Mouse (Mus musculus) c-Kit-positive CD71-negative TER-119-negative erythroid progenitor cells, embryonic 14.5 days (primary cell): ENCODE results near the gene Vapb.
"Not testable (repeated sequence)": the region's sequence is repeated elsewhere in the genome, so short reads cannot be mapped to it uniquely, and the experiment has no call there.

Source experiments
- DNase-seq: peaks from one replicate; pipeline ENCODE4 v3.0.0-alpha.2; 2013; ENCODE audit warnings: low read depth

Gene Vapb

GRCm38 (mm10) chr2:173737222-173737989, at the start of gene Vapb:
Gene Vapb, plus strand, starts transcription at chr2:173737511.
- DNase-seq = peak; percentile 94

- DNase-seq = no peak
These were observed 47.5 kb upstream of the Vapb start for GRCm38 (mm10) chr2:173689835-173690234.

GRCm38 (mm10) chr2:173691748-173692147, 45.6 kb upstream of the Vapb start:
- DNase-seq = no peak

- DNase-seq = no peak
These were observed 44.6 kb upstream of the Vapb start for GRCm38 (mm10) chr2:173692693-173693092.

GRCm38 (mm10) chr2:173698850-173699249, 38.5 kb upstream of the Vapb start:
- DNase-seq = no peak

GRCm38 (mm10) chr2:173702096-173702866, 35.0 kb upstream of the Vapb start:
- DNase-seq = no peak

DNA sequence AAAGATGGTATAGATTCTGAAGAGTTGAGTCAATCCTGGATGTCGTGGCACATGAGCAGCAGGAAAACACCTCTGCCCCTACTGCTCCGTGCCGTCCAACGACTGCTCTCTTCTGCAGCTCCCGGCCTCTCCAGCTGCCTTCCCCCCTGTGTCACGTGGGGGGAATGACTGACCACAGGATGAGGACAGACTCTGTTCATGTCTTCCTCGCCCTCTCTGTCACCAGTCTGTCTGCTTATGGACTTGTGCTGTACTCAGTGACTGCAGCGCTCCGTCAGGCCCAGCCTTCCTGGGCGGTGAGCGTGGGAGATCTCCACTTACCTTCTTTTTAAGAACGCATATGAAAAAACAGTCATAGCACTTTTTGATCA, 34.5 kb upstream of the Vapb start:
- DNase-seq = no peak

DNA sequence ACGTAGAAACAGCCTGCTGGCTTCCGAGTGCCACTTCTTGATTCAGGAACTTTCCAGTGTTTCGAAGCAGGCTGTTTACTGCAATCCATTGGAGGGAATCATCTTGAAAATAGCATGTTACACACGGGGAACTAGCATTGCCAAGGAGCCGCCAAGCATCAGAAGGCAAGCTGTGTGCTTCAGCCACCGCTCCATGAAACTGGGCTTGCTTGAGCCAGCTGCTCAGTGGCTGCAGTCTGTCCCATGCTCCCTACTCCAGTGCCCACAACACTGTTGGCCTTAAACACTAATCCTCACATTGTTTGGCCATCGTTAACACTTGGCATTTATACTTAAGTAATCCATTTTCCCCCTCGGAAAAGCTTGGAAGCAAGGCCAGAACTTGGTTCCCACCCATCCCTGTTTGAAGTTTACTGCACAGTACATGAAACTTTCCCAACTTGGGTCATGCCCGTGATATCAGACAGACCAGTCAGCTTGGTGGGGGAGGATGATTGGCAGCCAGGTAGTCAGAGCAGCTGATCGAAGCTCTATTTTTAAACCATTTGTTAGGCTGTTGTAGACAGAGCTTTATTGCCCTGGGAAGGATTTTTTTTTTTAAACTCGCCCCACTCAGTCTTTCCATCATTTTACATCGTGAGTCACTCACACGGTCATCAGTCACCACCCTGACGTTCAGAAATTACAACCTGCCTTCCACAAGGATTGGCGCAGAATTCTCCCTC, 31.3 kb upstream of the Vapb start:
- DNase-seq = no peak

DNA sequence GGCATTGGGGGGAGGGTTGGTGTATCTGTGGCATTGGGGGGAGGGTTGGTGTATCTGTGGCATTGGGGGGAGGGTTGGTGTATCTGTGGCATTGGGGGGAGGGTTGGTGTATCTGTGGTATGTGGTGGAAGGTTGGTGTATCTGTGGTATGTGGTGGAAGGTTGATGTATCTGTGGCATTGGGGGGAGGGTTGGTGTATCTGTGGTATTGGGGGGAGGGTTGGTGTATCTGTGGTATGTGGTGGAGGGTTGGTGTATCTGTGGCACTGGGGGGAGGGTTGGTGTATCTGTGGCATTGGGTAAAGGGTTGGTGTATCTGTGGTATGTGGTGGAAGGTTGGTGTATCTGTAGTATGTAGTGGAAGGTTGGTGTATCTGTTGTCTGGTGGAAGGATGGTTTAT, 29.7 kb upstream of the Vapb start:
- DNase-seq = not testable (repeated sequence)

- DNase-seq = no peak
These were observed 27.1 kb upstream of the Vapb start for GRCm38 (mm10) chr2:173710193-173710592.

- no peak for DNase-seq
These were observed 24.7 kb upstream of the Vapb start for GRCm38 (mm10) chr2:173712656-173713055.

GRCm38 (mm10) chr2:173713241-173713640, 24.1 kb upstream of the Vapb start:
- DNase-seq = no peak

DNA sequence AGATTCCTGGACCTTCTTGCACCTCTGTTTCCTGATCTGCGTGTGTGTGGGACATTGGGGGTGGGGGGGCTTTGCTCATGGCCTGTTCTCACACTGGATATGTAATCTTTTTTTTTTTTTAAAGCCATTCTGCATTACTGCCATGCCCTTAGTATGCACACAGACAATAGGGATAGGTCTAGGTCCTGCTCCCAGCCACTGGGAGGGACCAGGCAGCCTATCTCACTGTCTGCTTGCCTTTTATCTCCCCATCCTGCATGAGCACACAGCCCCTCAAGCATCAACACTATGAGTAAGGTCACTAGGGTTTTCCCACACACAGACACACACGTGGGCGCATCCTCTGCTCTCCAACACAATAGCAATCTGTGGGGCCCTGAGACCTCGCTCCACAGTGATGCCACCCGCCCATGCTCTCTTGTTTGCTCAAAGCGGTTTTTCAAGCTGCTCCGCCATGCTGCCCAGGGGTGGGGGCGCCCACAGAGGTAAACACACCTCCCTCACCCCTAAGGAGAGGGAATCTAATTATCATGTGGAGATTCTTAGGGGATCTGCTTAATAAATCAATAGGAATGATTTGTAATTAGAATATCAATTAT, 22.6 kb upstream of the Vapb start:
- DNase-seq = no peak

- no peak for DNase-seq
These were observed 20.3 kb upstream of the Vapb start for GRCm38 (mm10) chr2:173716966-173717365.

- not testable (repeated sequence) for DNase-seq
These were observed 18.2 kb upstream of the Vapb start, which contains the start of gene 1700010B08Rik for GRCm38 (mm10) chr2:173719115-173719514. Gene 1700010B08Rik, plus strand, starts transcription at chr2:173719415.

GRCm38 (mm10) chr2:173722251-173722857, 15.0 kb upstream of the Vapb start:
- no peak for DNase-seq

DNA sequence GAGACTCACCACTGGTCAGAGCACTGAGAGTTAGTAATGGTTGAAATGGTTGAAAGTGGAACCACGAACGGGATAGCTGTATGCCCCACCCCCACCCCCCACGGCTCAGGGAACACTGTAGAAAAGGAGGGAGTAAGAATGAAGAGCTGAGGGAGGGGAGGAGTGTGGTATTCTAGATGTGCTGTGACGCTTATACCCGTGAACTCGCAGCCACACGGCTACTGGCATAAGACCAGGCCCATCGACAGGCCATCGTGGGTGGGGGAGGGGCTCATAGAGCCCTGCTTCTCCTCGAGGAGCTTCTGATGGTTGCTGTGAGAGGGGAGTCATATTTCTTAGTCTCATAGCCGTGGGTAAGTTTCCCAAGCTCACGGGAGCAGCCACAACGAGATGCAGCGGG, 12.9 kb upstream of the Vapb start:
- DNase-seq = no peak

DNA sequence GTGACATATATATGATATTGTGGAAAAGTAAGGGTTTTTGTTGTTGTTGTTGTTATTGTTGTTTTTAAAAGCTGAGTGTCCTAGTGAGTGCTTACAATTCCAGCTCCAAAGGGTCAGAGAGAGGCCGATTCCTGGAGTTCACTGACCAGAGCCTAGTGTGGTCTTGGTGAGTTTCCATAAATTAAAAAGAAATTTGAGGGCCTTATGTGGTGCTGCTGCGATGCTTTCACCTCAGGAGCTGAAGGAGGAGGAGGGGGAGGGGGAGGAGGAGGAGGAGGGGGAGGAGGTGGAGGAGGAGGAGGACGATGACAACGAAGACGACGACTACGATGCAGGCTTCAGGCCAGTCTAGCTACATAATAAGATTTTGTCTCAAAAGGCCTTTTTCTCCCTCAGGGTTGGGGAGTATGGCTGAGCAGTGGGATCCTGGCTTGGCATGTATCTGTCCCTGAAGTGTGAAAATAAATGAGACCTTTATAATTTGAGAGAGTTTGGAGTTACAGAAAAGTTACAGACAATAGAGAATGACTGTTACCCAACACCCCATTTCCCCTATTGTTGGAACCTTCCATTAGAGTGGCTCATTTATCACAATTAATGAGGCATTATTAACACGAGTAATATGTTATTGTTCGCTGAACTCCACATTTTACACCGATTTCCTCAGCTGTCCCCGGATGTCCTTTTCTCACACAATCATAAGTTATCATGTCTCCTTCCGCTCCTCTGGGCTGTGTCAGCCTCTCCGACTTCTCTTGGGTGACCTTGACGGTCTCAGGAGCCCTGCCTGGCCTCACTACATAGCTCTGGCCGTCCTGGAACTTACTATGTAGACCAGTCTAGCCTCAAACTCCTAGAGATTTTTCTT, 12.1 kb upstream of the Vapb start:
- no peak for DNase-seq

DNA sequence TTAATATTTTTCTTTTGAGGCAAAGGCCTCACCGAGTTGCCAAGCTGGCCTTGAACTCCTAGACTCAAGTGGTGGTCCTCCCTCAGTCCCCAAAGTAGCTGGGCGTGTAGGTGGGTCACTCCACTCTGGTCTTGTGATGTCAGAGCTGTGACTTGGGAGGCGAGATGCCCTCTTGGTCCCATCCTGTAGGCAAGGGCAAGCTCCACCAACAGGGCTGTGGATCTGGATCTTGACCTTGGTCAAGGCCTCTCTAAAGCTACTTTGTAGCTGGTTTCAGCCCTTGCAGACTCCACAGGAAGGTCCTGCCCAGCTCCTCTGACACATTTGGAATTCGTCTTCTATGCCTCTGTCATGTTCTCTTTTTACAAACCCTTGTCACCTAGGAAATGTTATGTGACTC, 11.5 kb upstream of the Vapb start:
- no peak for DNase-seq

- DNase-seq = no peak
These were observed 6.8 kb upstream of the Vapb start for GRCm38 (mm10) chr2:173730444-173730966.

GRCm38 (mm10) chr2:173734426-173734825, 2.9 kb upstream of the Vapb start:
- DNase-seq = no peak
